Mouse (Mus musculus) mouse trophoblast stem cell (cell line): ENCODE results near the gene Rbm18.

ENCODE experiments used
- in situ Hi-C, 2 experiments: fragments of 300-500 bp; cut with MseI, MboI; formaldehyde crosslinking; loops; 2 replicates in 1 of 2; 3 replicates in 1 of 2; pipeline ENCODE4 v1.15.1; 2025

Gene Rbm18

GRCm38 (mm10) chr2:36104956-36105741 lies 31.4 kb downstream of the Rbm18 start, which contains the start of gene Lhx6:
Gene Lhx6 (minus strand): TSS chr2:36105408.
- in situ Hi-C loops, result no loop called here

- in situ Hi-C loops, result no loop called here
These were observed 32.1 kb downstream of the Rbm18 start for GRCm38 (mm10) chr2:36104436-36104955.

GRCm38 (mm10) chr2:36103555-36104367 lies 32.8 kb downstream of the Rbm18 start:
- in situ Hi-C loops, result no loop called here

GRCm38 (mm10) chr2:36103069-36103554 lies 33.5 kb downstream of the Rbm18 start:
- in situ Hi-C loops, result no loop called here

GRCm38 (mm10) chr2:36102559-36102946 lies 34.0 kb downstream of the Rbm18 start:
- in situ Hi-C loops, result no loop called here

GRCm38 (mm10) chr2:36101866-36102558 lies 34.6 kb downstream of the Rbm18 start:
- in situ Hi-C loops, result no loop called here

- in situ Hi-C loops, result no loop called here
These were observed 36.8 kb downstream of the Rbm18 start for GRCm38 (mm10) chr2:36099739-36100138.

GRCm38 (mm10) chr2:36098021-36098420 lies 38.6 kb downstream of the Rbm18 start:
- in situ Hi-C loops, result no loop called here

- in situ Hi-C loops, result no loop called here
These were observed 39.3 kb downstream of the Rbm18 start for GRCm38 (mm10) chr2:36097129-36097815.

- in situ Hi-C loops, result no loop called here
These were observed 42.6 kb downstream of the Rbm18 start for GRCm38 (mm10) chr2:36093914-36094475.

- in situ Hi-C loops, result no loop called here
These were observed 43.3 kb downstream of the Rbm18 start for GRCm38 (mm10) chr2:36093301-36093700.

- in situ Hi-C loops, result no loop called here
These were observed 43.8 kb downstream of the Rbm18 start for GRCm38 (mm10) chr2:36092748-36093147.

- in situ Hi-C loops, result no loop called here
These were observed 45.5 kb downstream of the Rbm18 start for GRCm38 (mm10) chr2:36090853-36091741.

GRCm38 (mm10) chr2:36089190-36089589 lies 47.4 kb downstream of the Rbm18 start:
- in situ Hi-C loops, result no loop called here

GRCm38 (mm10) chr2:36085041-36085440 lies 51.5 kb downstream of the Rbm18 start:
- in situ Hi-C loops, result no loop called here

GRCm38 (mm10) chr2:36082802-36083580 lies 53.6 kb downstream of the Rbm18 start:
- in situ Hi-C loops, result no loop called here

GRCm38 (mm10) chr2:36081446-36081845 lies 55.1 kb downstream of the Rbm18 start:
- in situ Hi-C loops, result no loop called here

GRCm38 (mm10) chr2:36077160-36077761 lies 59.3 kb downstream of the Rbm18 start:
- in situ Hi-C loops, result no loop called here

GRCm38 (mm10) chr2:36075210-36075609 lies 61.4 kb downstream of the Rbm18 start:
- in situ Hi-C loops, result no loop called here
